Mouse (Mus musculus) A20 (cell line): Measurements from ENCODE around the gene Twnk.

Source experiments
- DNase-seq: peaks from one replicate; pipeline ENCODE4 v3.0.0-alpha.2; 2011; ENCODE audit warnings: low read depth, low spot score

The Twnk gene

DNA sequence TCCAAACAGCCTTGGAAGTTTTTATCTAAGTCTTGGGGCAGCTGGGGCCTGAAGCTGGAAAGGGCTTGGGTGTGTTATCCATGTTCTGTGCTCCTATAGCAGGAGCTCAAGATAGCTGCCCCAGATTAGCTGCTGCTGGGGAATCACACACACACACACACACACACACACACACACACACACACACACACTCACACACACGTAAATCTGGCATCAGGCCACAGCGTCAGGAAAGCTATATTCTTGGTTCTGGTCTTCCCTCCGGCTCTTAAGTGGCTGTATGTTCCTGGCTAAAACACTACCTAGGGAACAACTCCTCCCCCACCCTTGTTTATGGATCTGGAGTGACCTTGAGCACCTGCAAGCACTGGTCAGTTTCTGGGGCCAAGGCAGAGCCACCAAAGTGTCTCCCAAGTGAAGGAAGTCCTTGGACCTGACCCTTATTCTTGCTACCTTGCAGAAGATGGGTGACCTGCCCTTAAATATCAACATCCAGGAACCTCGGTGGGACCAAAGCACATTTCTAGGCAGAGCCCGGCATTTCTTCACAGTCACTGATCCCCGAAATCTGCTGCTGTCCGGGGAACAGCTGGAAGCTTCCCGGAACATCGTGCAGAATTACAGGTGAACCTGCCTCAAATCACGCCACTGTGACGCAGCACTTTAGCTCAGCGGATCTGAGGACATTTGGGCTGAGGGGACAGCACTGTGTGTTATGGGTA is 43.3 kb downstream of the Twnk start:
- DNase-seq: no peak

GRCm38 (mm10) chr19:45049523-45049922 is 44.1 kb downstream of the Twnk start:
- DNase-seq: no peak

GRCm38 (mm10) chr19:45053451-45053850 is 48.0 kb downstream of the Twnk start:
- no peak for DNase-seq

DNA sequence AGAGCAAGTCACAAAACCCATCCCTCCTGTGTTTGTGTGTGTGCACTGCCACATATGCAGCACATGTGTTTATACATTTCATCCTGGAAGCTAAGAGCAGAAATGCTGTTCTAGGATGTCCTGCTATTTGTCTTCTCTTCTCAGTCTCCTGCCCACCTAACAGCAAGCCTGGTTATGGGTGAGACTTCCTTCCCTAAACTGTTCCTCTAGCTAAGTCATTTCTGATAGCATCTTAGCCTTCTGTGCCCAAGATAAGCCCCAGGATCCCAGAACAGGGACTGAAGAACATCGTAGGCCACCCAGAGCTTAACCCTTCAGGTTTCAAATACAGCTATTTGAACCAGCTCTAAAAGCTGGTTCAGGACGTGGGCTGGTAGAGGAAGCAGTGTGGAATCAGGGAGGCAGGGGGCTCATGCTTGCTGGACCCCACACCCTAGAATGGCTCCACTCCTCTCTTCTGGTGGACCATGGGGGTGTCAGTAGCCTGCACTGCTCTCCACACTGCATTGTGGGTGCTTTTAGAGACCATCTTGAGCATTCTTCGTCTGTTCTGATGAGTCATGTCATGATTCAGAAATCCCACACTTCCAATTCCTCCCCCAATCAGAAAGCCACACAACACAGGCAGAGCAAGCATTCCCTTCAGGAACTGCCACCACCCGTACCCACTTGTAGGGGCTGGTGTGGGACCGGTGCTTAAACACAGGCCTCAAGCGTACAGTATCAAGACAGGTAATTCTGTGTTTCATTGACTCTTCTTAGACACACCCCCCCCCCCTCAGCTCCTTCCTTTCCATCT is 49.6 kb downstream of the Twnk start:
- DNase-seq: no peak

GRCm38 (mm10) chr19:45056364-45056763 is 50.9 kb downstream of the Twnk start:
- DNase-seq: peak; percentile 58

GRCm38 (mm10) chr19:45056908-45057698 is 51.6 kb downstream of the Twnk start:
- no peak for DNase-seq

DNA sequence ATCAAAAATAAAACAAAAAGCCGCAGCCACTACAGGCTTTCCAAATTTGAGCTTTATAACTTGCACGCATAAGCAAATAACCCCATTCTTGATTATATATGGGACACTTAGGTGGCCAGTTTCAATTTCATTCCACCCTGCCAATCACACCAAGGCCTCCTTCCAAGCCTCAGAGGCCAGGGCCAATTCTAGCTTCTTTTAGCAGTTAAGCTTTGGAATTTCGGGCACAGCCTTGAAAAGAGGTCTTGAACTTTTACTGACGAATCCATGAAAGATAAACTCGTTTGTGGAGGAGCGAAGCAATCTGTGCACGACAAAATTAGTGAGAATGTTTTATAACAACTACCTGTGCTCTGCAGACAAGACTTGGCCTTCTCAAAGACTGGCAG is 52.3 kb downstream of the Twnk start:
- no peak for DNase-seq

- peak; percentile 98 for DNase-seq
Observed at GRCm38 (mm10) chr19:45058113-45058839, 52.8 kb downstream of the Twnk start.

DNA sequence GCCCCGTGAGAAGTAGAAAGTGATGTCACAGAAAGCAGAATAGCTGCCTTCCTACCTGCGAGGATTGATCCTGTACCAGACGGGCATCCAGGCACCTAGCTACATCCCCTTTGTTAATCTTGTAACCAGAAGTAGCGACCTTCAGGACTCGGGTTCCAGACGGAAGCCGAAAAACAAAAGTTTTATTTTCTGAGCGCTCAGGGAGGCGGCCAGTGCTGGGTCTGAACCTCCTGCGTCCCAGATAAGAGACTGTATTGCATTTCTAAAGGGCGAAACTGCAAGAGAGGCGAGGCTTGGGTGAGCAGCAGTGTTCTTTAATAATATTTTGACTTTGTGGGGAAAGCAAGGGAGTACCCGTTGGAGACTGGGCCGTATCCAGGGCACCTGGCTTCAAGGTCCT is 53.4 kb downstream of the Twnk start:
- DNase-seq: no peak
